Mouse (Mus musculus) right cerebral cortex, postnatal 36 days (tissue): ENCODE results near the gene Rhox7a.
"Not testable (repeated sequence)": the region's sequence is repeated elsewhere in the genome, so short reads cannot be mapped to it uniquely, and the experiment has no call there.

Source experiments
- DNase-seq, 2 experiments: peaks; one replicate each; pipeline ENCODE4 v3.0.0; 2022; ENCODE audit warnings: low spot score in 2 of 2, mixed read lengths in 1 of 2

The Rhox7a gene

GRCm38 (mm10) chrX:37831386-37831785 lies at the start of gene Rhox7a:
Rhox7a (plus strand) TSS chrX:37831686.
- not testable (repeated sequence) for DNase-seq

- DNase-seq: no peak
Observed at GRCm38 (mm10) chrX:37807286-37808080, 24.0 kb upstream of the Rhox7a start.

GRCm38 (mm10) chrX:37809396-37809795 lies 22.1 kb upstream of the Rhox7a start:
- DNase-seq: no peak

- no peak for DNase-seq
Observed at GRCm38 (mm10) chrX:37811179-37811578, 20.3 kb upstream of the Rhox7a start.

- no peak for DNase-seq
Observed at GRCm38 (mm10) chrX:37815665-37816064, 15.8 kb upstream of the Rhox7a start.

GRCm38 (mm10) chrX:37826610-37827009 lies 4.9 kb upstream of the Rhox7a start, which contains the start of gene Rhox6:
Rhox6 (plus strand) TSS chrX:37826910.
- DNase-seq: not testable (repeated sequence)

GRCm38 (mm10) chrX:37871641-37872040 lies 40.2 kb downstream of the Rhox7a start:
- DNase-seq: no peak

GRCm38 (mm10) chrX:37878844-37879243 lies 47.4 kb downstream of the Rhox7a start, which contains the start of gene Rhox8:
Rhox8 (minus strand) TSS chrX:37878944.
- DNase-seq: no peak
